ENCODE assay signal across 16 mouse cellular contexts in genomic region chr2:167546447-167547195, GRCm38 (mm10). TPM values are rescaled to one million over a fixed set of nuclear protein-coding genes. Genes with fewer than 3 reads are reported as not detected.
DNase-seq lines count a peak whose midpoint lies in the region; ATAC-seq lines count a peak whose summit lies in the region.
"Had no signal": no experiment of that assay in that cellular context is flagged by ENCODE, and none has a peak within 500 bp of the region (broad histone marks: within the 10 kb centered on the region; RNA-seq: fewer than 3 reads in every experiment).

No protein-coding gene starts in this region.

- H3K36me3 ChIP-seq in kidney, embryonic 16.5 days (ENCODE audit: insufficient read depth, low read length), result peaks cover 6% of the 10 kb centered on the region; the same call in 1 of the 2 replicates
- H3K36me3 ChIP-seq: neural tube, embryonic 15.5 days had no signal

- DNase-seq in heart, adult 11 months, result peak; percentile 96
- no peak for DNase-seq in heart, postnatal 14 days
- no peak for DNase-seq in kidney, adult 8-10 months
- DNase-seq in NIH3T3 (ENCODE audit: low read depth), result peak; percentile 28
- DNase-seq in kidney, postnatal 4 days, result peak; percentile 59 to 67
- no peak for DNase-seq in adipocyte (ENCODE audit: low spot score)
- DNase-seq in thymus, postnatal 0 days (ENCODE audit: low spot score), result no peak
- DNase-seq: adrenal gland, postnatal 10 days; gastrocnemius, postnatal 10 days; layer of hippocampus, postnatal 36 days; right cerebral cortex, postnatal 14 days had no signal

- WGBS in kidney, embryonic 16.5 days, result 74% methylated on average over 18 of the region's 18 CpGs

- H3K4me2 ChIP-seq in kidney, embryonic 16.5 days (replicated peaks; ENCODE audit: low read depth, low read length), result no peak overlapping the region
- H3K4me2 ChIP-seq: forebrain, embryonic 13.5 days; neural tube, embryonic 15.5 days had no signal

- no peak overlapping the region for H3K4me3 ChIP-seq in kidney, embryonic 16.5 days (ENCODE audit: low read length)
- H3K4me3 ChIP-seq: forebrain, embryonic 13.5 days; neural tube, embryonic 15.5 days had no signal

- H3K9ac ChIP-seq in kidney, embryonic 16.5 days (replicated peaks; ENCODE audit: low read length), result no peak overlapping the region
- H3K9ac ChIP-seq: forebrain, embryonic 13.5 days; neural tube, embryonic 15.5 days had no signal

- ATAC-seq in kidney, embryonic 16.5 days (ENCODE audit: low FRiP score, low TSS enrichment), result no peak
- ATAC-seq: forebrain, embryonic 13.5 days; midbrain, embryonic 16.5 days; Patski had no signal

- H3K4me1 ChIP-seq in kidney, embryonic 16.5 days (ENCODE audit: insufficient read depth, low read length), result peaks cover 40% of the 10 kb centered on the region

- intact Hi-C loops in heart, postnatal 14 days (cut with DNase I), result no loop called here

- H3K27me3 ChIP-seq in kidney, embryonic 16.5 days (ENCODE audit: insufficient read depth, low read length), result no peaks in the 10 kb centered on the region
- H3K27me3 ChIP-seq: neural tube, embryonic 15.5 days; Patski had no signal

- peak overlapping the region; percentile 84 for H3K27ac ChIP-seq in kidney, embryonic 16.5 days (ENCODE audit: low read length)
- H3K27ac ChIP-seq: forebrain, embryonic 13.5 days; neural tube, embryonic 15.5 days had no signal

- no peaks in the 10 kb centered on the region for H3K9me3 ChIP-seq in kidney, embryonic 16.5 days (ENCODE audit: low read length)
- H3K9me3 ChIP-seq: forebrain, embryonic 13.5 days; neural tube, embryonic 15.5 days had no signal

RNA-seq across cellular contexts. Expression of gene Snai1, which starts 8.6 kb away (rescaled TPM):
- 1 to 10 TPM; 3.0 to 3.1 TPM for total RNA-seq in heart, postnatal 14 days (2021)
- 40.8 and 49.3 TPM in 2 replicates for polyA plus RNA-seq in kidney, embryonic 16.5 days (2015; fragmentation: Nextera tagmentation; extraction: Ambion mirVana)
- polyA plus RNA-seq in thymus, postnatal 0 days (2015; fragmentation: Nextera tagmentation; extraction: Ambion mirVana), result 2.6 and 3.6 TPM in 2 replicates

RNA-seq across cellular contexts. Expression of gene Spata2, which starts 53.9 kb away (rescaled TPM):
- total RNA-seq in heart, postnatal 14 days (2021), result 10 to 100 TPM; 18.2 to 20.9 TPM
- polyA plus RNA-seq in kidney, embryonic 16.5 days (2015; fragmentation: Nextera tagmentation; extraction: Ambion mirVana), result 18.3 and 21.2 TPM in 2 replicates
- 17.8 and 19.4 TPM in 2 replicates for polyA plus RNA-seq in thymus, postnatal 0 days (2015; fragmentation: Nextera tagmentation; extraction: Ambion mirVana)

RNA-seq across cellular contexts. Expression of gene Rnf114, which starts 54.2 kb away (rescaled TPM):
- total RNA-seq in heart, postnatal 14 days (2021), result 10 to 100 TPM; 50.7 to 52.1 TPM
- polyA plus RNA-seq in kidney, embryonic 16.5 days (2015; fragmentation: Nextera tagmentation; extraction: Ambion mirVana), result 104 and 108 TPM in 2 replicates
- 138 and 145 TPM in 2 replicates for polyA plus RNA-seq in thymus, postnatal 0 days (2015; fragmentation: Nextera tagmentation; extraction: Ambion mirVana)

Comparison
In these comparisons a context has a peak if more than half of its experiments do, and no peak if none do; other contexts are left out.
1. DNase-seq: peak in heart, adult 11 months (single experiment), NIH3T3 (single experiment) and kidney, postnatal 4 days (2 of 2); none in heart, postnatal 14 days (0 of 2), kidney, adult 8-10 months (0 of 2), adipocyte (single experiment) and thymus, postnatal 0 days (single experiment).